Mouse (Mus musculus): ENCODE measurements at regions not wholly inside any gene's neighbourhood (a gene's known extent, or its start where the extent isn't known, plus 50 kb on each side); places are given as distances from the start of the nearest gene placed in this dataset.

DNA sequence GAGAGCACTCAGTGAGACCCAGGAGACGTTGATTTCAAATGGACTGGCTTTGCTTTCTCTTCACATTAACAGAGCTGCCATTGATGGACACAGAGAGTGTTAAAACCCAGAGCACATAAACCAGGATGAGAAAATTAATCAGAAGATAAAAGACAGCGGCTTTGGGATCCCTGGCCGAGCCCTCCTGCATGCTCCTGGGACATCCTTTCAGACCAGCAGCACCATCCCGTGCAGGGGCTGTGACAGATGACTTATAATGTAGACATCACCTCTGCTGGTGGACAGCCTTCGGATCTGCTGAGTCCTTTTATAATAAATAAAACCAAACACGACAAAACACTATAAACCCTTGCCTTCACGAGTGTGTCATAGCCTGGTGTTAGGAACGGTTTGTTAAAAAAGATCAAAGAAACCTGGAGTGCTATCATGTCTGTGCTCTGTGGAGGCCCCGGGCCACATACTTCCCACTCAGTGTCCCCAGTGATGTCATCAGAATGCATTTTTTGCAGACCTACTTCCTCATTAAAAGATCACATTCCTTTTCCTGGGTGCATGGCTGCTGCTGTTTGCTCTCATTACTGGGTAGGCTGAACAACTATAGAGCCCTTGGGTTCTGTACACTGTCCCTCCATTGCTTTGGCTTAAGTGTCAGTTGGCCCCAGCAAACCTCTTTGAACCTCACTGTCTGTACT, 130.2 kb upstream of the Serp2 start:
- DNase-seq (ENCODE audit: low read depth in 3 of 3, low spot score in 3 of 3) (no peak), ATAC-seq (ENCODE audit: insufficient read depth) (no peak)
- no peak for TF ChIP-seq EP300 (IDR thresholded peaks at IDR 0.05; ENCODE audit: low read depth)
- no peak for TF ChIP-seq CTCF (IDR thresholded peaks at IDR 0.05; ENCODE audit: low read depth)
- Histone ChIP-seq H3K9ac (replicated peaks) (no peak overlapping the region), H3K36me3 (replicated peaks; ENCODE audit: control insufficient read depth, insufficient read depth, low read depth) (no peaks in the 10 kb centered on the region), H3K4me1 (replicated peaks; ENCODE audit: control insufficient read depth in 2 of 2, insufficient read depth in 2 of 2, low read length in 1 of 2) (peaks cover 0 to 15% of the 10 kb centered on the region in 2 experiments; a peak in 2 of 4 replicates), H3K27me3 (ENCODE audit: control insufficient read depth, insufficient read depth, low read length) (no peaks in the 10 kb centered on the region), H3K27ac (no peak overlapping the region), H3K4me3 (ENCODE audit: insufficient read depth in 1 of 2, low read depth in 2 of 2, low read length in 2 of 2) (no peak overlapping the region), H3K4me2 (ENCODE audit: low read depth) (no peak overlapping the region), H3K9me3 (ENCODE audit: control insufficient read depth, low read length) (no peaks in the 10 kb centered on the region)
- 44% methylated on average over 9 of the region's 9 CpGs for WGBS (ENCODE audit: insufficient replicate concordance)

GRCm38 (mm10) chr14:76685830-76686761, 129.4 kb upstream of the Serp2 start:
- Histone ChIP-seq H3K36me3 (replicated peaks; ENCODE audit: control insufficient read depth, insufficient read depth, low read depth) (no peaks in the 10 kb centered on the region), H3K4me1 (replicated peaks; ENCODE audit: control insufficient read depth in 2 of 2, insufficient read depth in 2 of 2, low read length in 1 of 2) (peaks cover 0 to 18% of the 10 kb centered on the region in 2 experiments; a peak in 2 of 4 replicates), H3K9me3 (ENCODE audit: control insufficient read depth, low read length) (no peaks in the 10 kb centered on the region), H3K27ac (no peak overlapping the region), H3K27me3 (ENCODE audit: control insufficient read depth, insufficient read depth, low read length) (no peaks in the 10 kb centered on the region), H3K9ac (replicated peaks) (no peak overlapping the region), H3K4me3 (ENCODE audit: insufficient read depth in 1 of 2, low read depth in 2 of 2, low read length in 2 of 2) (no peak overlapping the region), H3K4me2 (ENCODE audit: low read depth) (no peak overlapping the region)
- DNase-seq (ENCODE audit: low read depth in 3 of 3, low spot score in 3 of 3) = no peak
- no peak for ATAC-seq (ENCODE audit: insufficient read depth)
- WGBS (ENCODE audit: insufficient replicate concordance) = 75% methylated on average over 17 of the region's 17 CpGs
- TF ChIP-seq CTCF (IDR thresholded peaks at IDR 0.05; ENCODE audit: low read depth) (no peak), EP300 (IDR thresholded peaks at IDR 0.05; ENCODE audit: low read depth) (no peak)

DNA sequence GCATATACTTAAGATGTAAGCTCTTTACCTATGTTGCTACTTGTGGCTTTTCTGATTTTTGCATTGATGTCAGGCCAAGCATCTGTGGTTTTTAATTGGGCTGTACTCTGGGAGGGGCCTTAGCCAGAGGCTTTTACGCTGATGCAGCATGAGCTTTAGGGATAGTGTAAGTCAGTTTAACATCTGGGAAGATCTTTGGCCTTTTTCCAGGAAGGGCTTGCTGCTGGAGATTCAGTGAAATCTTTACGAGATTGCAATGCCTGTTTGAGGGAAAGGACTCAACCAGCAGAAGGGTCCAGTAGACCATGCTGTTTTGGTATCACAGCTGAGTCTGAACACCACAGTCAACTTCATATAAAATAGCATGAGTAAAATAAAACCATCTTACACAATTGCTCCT, 127.6 kb upstream of the Serp2 start:
- DNase-seq (ENCODE audit: low read depth in 3 of 3, low spot score in 3 of 3) (no peak), ATAC-seq (ENCODE audit: insufficient read depth) (no peak)
- Histone ChIP-seq H3K27me3 (ENCODE audit: control insufficient read depth, insufficient read depth, low read length) (no peaks in the 10 kb centered on the region), H3K4me1 (replicated peaks; ENCODE audit: control insufficient read depth in 2 of 2, insufficient read depth in 2 of 2, low read length in 1 of 2) (peaks cover 0 to 15% of the 10 kb centered on the region in 2 experiments; a peak in 2 of 4 replicates), H3K9ac (replicated peaks) (no peak overlapping the region), H3K4me2 (ENCODE audit: low read depth) (no peak overlapping the region), H3K27ac (no peak overlapping the region), H3K36me3 (replicated peaks; ENCODE audit: control insufficient read depth, insufficient read depth, low read depth) (no peaks in the 10 kb centered on the region), H3K9me3 (ENCODE audit: control insufficient read depth, low read length) (no peaks in the 10 kb centered on the region), H3K4me3 (ENCODE audit: insufficient read depth in 1 of 2, low read depth in 2 of 2, low read length in 2 of 2) (no peak overlapping the region)
- TF ChIP-seq CTCF (IDR thresholded peaks at IDR 0.05; ENCODE audit: low read depth) (no peak), EP300 (IDR thresholded peaks at IDR 0.05; ENCODE audit: low read depth) (no peak)
- WGBS (ENCODE audit: insufficient replicate concordance) = 53% methylated on average over 2 of the region's 2 CpGs

GRCm38 (mm10) chr14:76681581-76682377, 125.1 kb upstream of the Serp2 start:
- H3K4me2 ChIP-seq (ENCODE audit: low read depth) = no peak overlapping the region

More at GRCm38 (mm10) chr14:76681581-76682377, 125.1 kb upstream of the Serp2 start:
- Histone ChIP-seq H3K9ac (replicated peaks) (no peak overlapping the region), H3K4me3 (ENCODE audit: insufficient read depth in 1 of 2, low read depth in 2 of 2, low read length in 2 of 2) (no peak overlapping the region), H3K27ac (no peak overlapping the region), H3K9me3 (ENCODE audit: control insufficient read depth, low read length) (no peaks in the 10 kb centered on the region), H3K36me3 (replicated peaks; ENCODE audit: control insufficient read depth, insufficient read depth, low read depth) (no peaks in the 10 kb centered on the region), H3K4me1 (replicated peaks; ENCODE audit: control insufficient read depth in 2 of 2, insufficient read depth in 2 of 2, low read length in 1 of 2) (peaks cover 0 to 3% of the 10 kb centered on the region in 2 experiments; a peak in 1 of 4 replicates), H3K27me3 (ENCODE audit: control insufficient read depth, insufficient read depth, low read length) (no peaks in the 10 kb centered on the region)
- ATAC-seq (ENCODE audit: insufficient read depth) = no peak
- DNase-seq (ENCODE audit: low read depth in 3 of 3, low spot score in 3 of 3) = no peak
- TF ChIP-seq EP300 (IDR thresholded peaks at IDR 0.05; ENCODE audit: low read depth) (no peak), CTCF (IDR thresholded peaks at IDR 0.05; ENCODE audit: low read depth) (no peak)
- 50% methylated on average over 8 of the region's 8 CpGs for WGBS (ENCODE audit: insufficient replicate concordance)

Data from liver, embryonic 14.5 days (tissue).